Mouse (Mus musculus) kidney, adult 2 months (tissue): Measurements from ENCODE around the gene Hic1.

ENCODE experiments used
- CTCF ChIP-seq: fragments of 200-500 bp; conservative IDR thresholded peaks from 2 replicates; pipeline ENCODE4 v1.5.1; 2011; ENCODE audit warnings: low read depth, mild to moderate bottlenecking, control low read depth, low read length, moderate library complexity, mixed read lengths; ENCODE audit not compliant: insufficient read depth, insufficient read length
- POLR2A ChIP-seq: fragments of 200-500 bp; IDR thresholded peaks from one replicate; pipeline ENCODE4 v1.6.1; 2011; ENCODE audit warnings: low read depth, low read length, control low read depth

GRCm38 (mm10) chr11:75157901-75158300 lies 11.4 kb downstream of the Hic1 start:
- TF ChIP-seq POLR2A (no peak), CTCF (no peak)
